Mouse (Mus musculus): ENCODE measurements around the gene Aoc3.

GRCm38 (mm10) chr11:101291231-101291630 is 39.2 kb upstream of the Aoc3 start:
- no peak for TF ChIP-seq GABPA (IDR thresholded peaks at IDR 0.05; ENCODE audit: low read depth, low read length)
- TF ChIP-seq ELF1 (IDR thresholded peaks at IDR 0.05; ENCODE audit: low read depth, low read length): no peak

All from MEL (cell line).